Mouse (Mus musculus): Measurements from ENCODE around the gene Bcl2l13. TPM values are rescaled to one million over a fixed set of nuclear protein-coding genes. Genes with fewer than 3 reads are reported as not detected.
"Not testable (repeated sequence)": the region's sequence is repeated elsewhere in the genome, so short reads cannot be mapped to it uniquely, and the experiment has no call there.

Gene Bcl2l13
- polyA plus RNA-seq, 1 experiment from 2014 or later = 26.5 TPM

DNA sequence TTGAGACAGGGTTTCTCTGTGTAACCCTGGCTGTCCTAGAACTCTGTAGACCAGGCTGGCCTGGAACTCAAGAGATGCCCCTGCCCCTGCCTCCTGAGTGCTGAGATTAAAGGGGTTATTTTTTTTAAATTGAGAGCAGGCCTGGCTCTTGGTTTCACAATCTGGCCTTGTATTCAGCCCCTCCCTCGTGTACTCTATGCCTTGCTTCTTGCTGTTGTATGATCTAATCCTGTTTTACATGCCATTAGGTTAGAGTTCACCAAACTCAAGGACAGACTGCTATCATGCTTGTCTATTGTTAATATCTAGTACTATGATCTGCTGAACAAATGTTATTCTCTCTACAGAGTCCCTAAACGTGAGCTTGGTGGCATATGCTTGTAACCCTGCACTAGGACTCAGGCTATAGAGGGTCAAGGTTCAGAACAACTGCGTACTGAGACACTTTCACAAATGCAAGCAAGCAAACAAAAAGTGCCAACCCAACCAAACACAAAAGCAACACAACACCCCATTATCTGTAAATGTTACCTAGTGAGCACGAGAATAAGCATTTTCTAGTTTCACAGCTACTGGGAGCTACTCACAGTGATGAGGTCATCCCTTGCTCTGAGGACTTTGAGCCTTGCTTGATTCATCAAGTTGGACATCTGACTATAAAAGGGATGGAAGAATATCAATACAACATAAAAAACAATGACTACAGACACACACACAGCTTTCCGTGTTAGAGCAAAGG, 28.8 kb upstream of the Bcl2l13 start:
- no peaks in the 10 kb centered on the region for H3K27me3 ChIP-seq (replicated peaks)
- ATAC-seq (ENCODE audit: extremely low read depth, insufficient number of reproducible peaks, low FRiP score, low TSS enrichment) = no peak
- WGBS = 84% methylated on average over 5 of the region's 5 CpGs

GRCm38 (mm10) chr6:120807738-120808081, 28.3 kb upstream of the Bcl2l13 start:
- ATAC-seq (ENCODE audit: extremely low read depth, insufficient number of reproducible peaks, low FRiP score, low TSS enrichment) = no peak
- Histone ChIP-seq H3K4me1 (no peaks in the 10 kb centered on the region), H3K27ac (replicated peaks) (no peak overlapping the region), H3K4me2 (no peak overlapping the region), H3K27me3 (replicated peaks) (no peaks in the 10 kb centered on the region), H3K4me3 (no peak overlapping the region), H3K9ac (no peak overlapping the region), H3K36me3 (peaks cover 96% of the 10 kb centered on the region), H3K9me3 (0 out of 2 replicates have a peak, but pooled peaks cover 6% of the 10 kb centered on the region)
- WGBS = 90% methylated on average over 4 of the region's 4 CpGs

More for the DNA sequence above, 28.8 kb upstream of the Bcl2l13 start:
- no peak overlapping the region for H3K4me2 ChIP-seq
- H3K9me3 ChIP-seq = 0 out of 2 replicates have a peak, but pooled peaks cover 6% of the 10 kb centered on the region
- H3K4me3 ChIP-seq = no peak overlapping the region
- H3K4me1 ChIP-seq = no peaks in the 10 kb centered on the region
- H3K27ac ChIP-seq (replicated peaks) = no peak overlapping the region
- no peak overlapping the region for H3K9ac ChIP-seq
- peaks cover 99% of the 10 kb centered on the region for H3K36me3 ChIP-seq

DNA sequence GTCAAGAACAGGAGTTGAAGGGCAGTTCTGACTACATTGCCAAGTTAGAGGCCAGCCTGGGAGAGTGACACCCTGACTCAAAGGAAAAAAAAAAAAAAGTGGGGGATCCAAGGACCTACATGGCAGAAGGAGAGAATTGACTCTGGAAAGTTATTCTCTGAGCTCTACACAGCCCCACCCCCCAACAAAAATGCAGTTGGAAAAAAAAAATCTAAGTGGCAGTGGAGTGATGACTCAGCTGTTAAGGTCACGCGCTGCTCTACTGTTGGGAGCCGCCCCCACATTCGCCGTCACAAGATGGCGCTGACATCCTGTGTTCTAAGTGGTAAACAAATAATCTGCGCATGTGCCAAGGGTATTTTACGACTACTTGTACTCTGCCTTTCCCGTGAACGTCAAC, 24.0 kb upstream of the Bcl2l13 start:
- not testable (repeated sequence) for H3K9ac ChIP-seq; H3K9me3 ChIP-seq; H3K27me3 ChIP-seq (replicated peaks); H3K27ac ChIP-seq (replicated peaks); H3K4me3 ChIP-seq; H3K4me2 ChIP-seq; ATAC-seq (ENCODE audit: extremely low read depth, insufficient number of reproducible peaks, low FRiP score, low TSS enrichment); H3K4me1 ChIP-seq
- WGBS = 95% methylated on average over 9 of the region's 10 CpGs
- H3K36me3 ChIP-seq = peaks cover 53% of the 10 kb centered on the region

- Histone ChIP-seq H3K4me1 (peaks cover 19% of the 10 kb centered on the region), H3K4me2 (peak overlapping the region; percentile 84), H3K36me3 (peaks cover 23% of the 10 kb centered on the region), H3K4me3 (no peak overlapping the region), H3K9ac (no peak overlapping the region), H3K9me3 (0 out of 2 replicates have a peak, but pooled peaks cover 6% of the 10 kb centered on the region), H3K27ac (replicated peaks) (no peak overlapping the region), H3K27me3 (replicated peaks) (no peaks in the 10 kb centered on the region)
- WGBS = 92% methylated on average over 2 of the region's 2 CpGs
- ATAC-seq (ENCODE audit: extremely low read depth, insufficient number of reproducible peaks, low FRiP score, low TSS enrichment) = no peak
Observed at GRCm38 (mm10) chr6:120819294-120819693, 16.7 kb upstream of the Bcl2l13 start.

DNA sequence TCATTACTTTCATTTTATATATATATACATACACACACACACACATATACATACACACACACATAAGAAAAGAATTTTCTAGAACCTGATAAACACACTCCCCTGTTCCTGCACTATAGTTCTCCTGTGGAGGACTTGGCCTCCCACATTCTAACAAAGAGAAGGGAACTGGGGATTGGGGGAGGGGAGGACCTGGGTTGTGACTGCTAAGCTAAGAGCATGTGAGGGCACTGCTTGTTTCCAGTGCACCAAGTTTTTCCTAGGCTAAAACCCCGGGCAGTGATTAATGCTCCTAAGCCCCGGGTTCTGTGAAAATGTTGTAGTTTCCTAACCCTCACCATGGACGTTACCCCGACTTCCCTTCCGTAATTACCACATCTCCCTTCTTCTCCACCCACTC, 15.9 kb upstream of the Bcl2l13 start:
- no peak overlapping the region for H3K27ac ChIP-seq (replicated peaks)
- peaks cover 19% of the 10 kb centered on the region for H3K4me1 ChIP-seq
- ATAC-seq (ENCODE audit: extremely low read depth, insufficient number of reproducible peaks, low FRiP score, low TSS enrichment) = no peak
- peak overlapping the region; percentile 84 for H3K4me2 ChIP-seq
- H3K27me3 ChIP-seq (replicated peaks) = no peaks in the 10 kb centered on the region
- H3K9ac ChIP-seq = peak overlapping the region; percentile 47; the same call in 1 of the 2 replicates
- peaks cover 23% of the 10 kb centered on the region for H3K36me3 ChIP-seq
- WGBS = 88% methylated on average over 5 of the region's 5 CpGs
- 0 out of 2 replicates have a peak, but pooled peaks cover 6% of the 10 kb centered on the region for H3K9me3 ChIP-seq
- H3K4me3 ChIP-seq = peak overlapping the region; percentile 72; the same call in 1 of the 2 replicates

DNA sequence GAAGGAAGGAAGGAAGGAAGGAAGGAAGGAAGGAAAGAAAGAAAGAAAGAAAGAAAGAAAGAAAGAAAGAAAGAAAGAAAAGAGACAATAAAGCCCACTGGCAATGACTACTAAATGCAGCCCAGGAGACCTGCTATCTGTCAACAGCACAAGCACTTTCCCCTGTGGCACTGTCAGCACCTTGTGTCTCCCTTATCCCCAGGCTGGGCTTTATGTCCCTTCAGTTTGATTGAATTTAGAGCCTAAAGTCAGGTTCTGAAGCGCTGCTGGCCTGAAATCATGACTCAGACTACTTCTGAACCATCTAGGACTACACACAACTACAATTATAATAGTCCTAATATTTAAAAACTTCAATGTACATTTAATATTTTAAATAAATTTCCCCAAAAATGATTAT, 15.1 kb upstream of the Bcl2l13 start:
- Histone ChIP-seq H3K36me3 (peaks cover 23% of the 10 kb centered on the region), H3K27ac (replicated peaks) (peak overlapping the region; percentile 24; the same call in 1 of the 2 replicates), H3K9me3 (0 out of 2 replicates have a peak, but pooled peaks cover 6% of the 10 kb centered on the region), H3K4me1 (peaks cover 19% of the 10 kb centered on the region), H3K4me3 (peak overlapping the region; percentile 72), H3K4me2 (peak overlapping the region; percentile 84), H3K27me3 (replicated peaks) (no peaks in the 10 kb centered on the region), H3K9ac (peak overlapping the region; percentile 87)
- ATAC-seq (ENCODE audit: extremely low read depth, insufficient number of reproducible peaks, low FRiP score, low TSS enrichment) = no peak
- WGBS = 50% methylated on average over 1 of the region's 1 CpGs

- Histone ChIP-seq H3K36me3 (peaks cover 23% of the 10 kb centered on the region), H3K4me2 (peak overlapping the region; percentile 84), H3K9me3 (0 out of 2 replicates have a peak, but pooled peaks cover 6% of the 10 kb centered on the region), H3K9ac (peak overlapping the region; percentile 87), H3K27me3 (replicated peaks) (no peaks in the 10 kb centered on the region), H3K4me1 (peaks cover 19% of the 10 kb centered on the region), H3K4me3 (peak overlapping the region; percentile 72), H3K27ac (replicated peaks) (peak overlapping the region; percentile 91; the same call in 1 of the 2 replicates)
- no peak for ATAC-seq (ENCODE audit: extremely low read depth, insufficient number of reproducible peaks, low FRiP score, low TSS enrichment)
- 42% methylated on average over 5 of the region's 5 CpGs for WGBS
Observed at GRCm38 (mm10) chr6:120821715-120822114, 14.3 kb upstream of the Bcl2l13 start.

- peak within 1 kb of the TSS; percentile 91 for H3K27ac ChIP-seq (replicated peaks)
- peak within 1 kb of the TSS; percentile 84 for H3K4me2 ChIP-seq
- 0 out of 2 replicates have a peak, but pooled peaks cover 2% of the 10 kb centered on the region for H3K27me3 ChIP-seq (replicated peaks)
- peaks cover 19% of the 10 kb centered on the region for H3K4me1 ChIP-seq
- under 1% methylated on average over 41 of the region's 41 CpGs for WGBS
- peak within 1 kb of the TSS; percentile 87 for H3K9ac ChIP-seq
- H3K36me3 ChIP-seq = peaks cover 19% of the 10 kb centered on the region
- peak; percentile 92 for ATAC-seq (ENCODE audit: extremely low read depth, insufficient number of reproducible peaks, low FRiP score, low TSS enrichment)
- peak within 1 kb of the TSS; percentile 72 for H3K4me3 ChIP-seq
- 0 out of 2 replicates have a peak, but pooled peaks cover 4% of the 10 kb centered on the region for H3K9me3 ChIP-seq
Observed at GRCm38 (mm10) chr6:120822307-120822928, 13.6 kb upstream of the Bcl2l13 start, which contains the start of gene Atp6v1e1. Gene Atp6v1e1 (minus strand): TSS chr6:120822793.

GRCm38 (mm10) chr6:120822937-120823614, 12.9 kb upstream of the Bcl2l13 start:
- Histone ChIP-seq H3K27me3 (replicated peaks) (0 out of 2 replicates have a peak, but pooled peaks cover 7% of the 10 kb centered on the region), H3K4me1 (peaks cover 19% of the 10 kb centered on the region), H3K9ac (0 out of 2 replicates have a peak overlapping the region, but pooled peaks have one; percentile 40), H3K9me3 (no peaks in the 10 kb centered on the region), H3K4me2 (peak overlapping the region; percentile 52), H3K27ac (replicated peaks) (peak overlapping the region; percentile 91), H3K36me3 (peaks cover 13% of the 10 kb centered on the region), H3K4me3 (peak overlapping the region; percentile 72)
- WGBS = 61% methylated on average over 10 of the region's 10 CpGs
- no peak for ATAC-seq (ENCODE audit: extremely low read depth, insufficient number of reproducible peaks, low FRiP score, low TSS enrichment)

DNA sequence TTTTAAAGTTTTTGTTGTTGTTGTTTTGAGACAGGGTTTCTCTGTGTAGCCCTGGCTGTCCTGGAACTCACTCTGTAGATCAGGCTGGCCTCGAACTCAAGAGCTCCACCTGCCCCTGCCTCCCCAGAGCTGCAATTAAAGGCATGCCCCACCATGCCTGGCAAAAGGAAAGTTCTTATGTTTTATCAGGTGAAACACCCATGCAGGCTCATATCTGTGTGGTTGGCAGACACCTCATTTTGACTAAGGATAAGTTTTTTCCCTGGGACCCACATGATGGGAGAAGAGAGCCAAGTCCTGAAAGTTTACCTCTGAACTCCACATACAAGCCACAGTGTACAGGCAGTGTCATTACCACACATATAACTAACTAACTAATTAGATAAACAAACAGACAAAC, 6.0 kb upstream of the Bcl2l13 start:
- no peaks in the 10 kb centered on the region for H3K9me3 ChIP-seq
- no peak overlapping the region for H3K9ac ChIP-seq
- H3K4me3 ChIP-seq = no peak overlapping the region
- H3K4me1 ChIP-seq = peaks cover 2% of the 10 kb centered on the region; the same call in 1 of the 2 replicates
- 0 out of 2 replicates have a peak, but pooled peaks cover 7% of the 10 kb centered on the region for H3K27me3 ChIP-seq (replicated peaks)
- 69% methylated on average over 1 of the region's 1 CpGs for WGBS
- H3K4me2 ChIP-seq = no peak overlapping the region
- no peak for ATAC-seq (ENCODE audit: extremely low read depth, insufficient number of reproducible peaks, low FRiP score, low TSS enrichment)
- no peak overlapping the region for H3K27ac ChIP-seq (replicated peaks)
- H3K36me3 ChIP-seq = no peaks in the 10 kb centered on the region

Data from heart, embryonic 13.5 days (tissue).